Mouse (Mus musculus): Measurements from ENCODE around the gene Park7. TPM values are rescaled to one million over a fixed set of nuclear protein-coding genes. Genes with fewer than 3 reads are reported as not detected.
"Not testable (repeated sequence)": the region's sequence is repeated elsewhere in the genome, so short reads cannot be mapped to it uniquely, and the experiment has no call there.

Gene Park7
- polyA plus RNA-seq, 1 experiment from 2014 or later: 379 TPM

DNA sequence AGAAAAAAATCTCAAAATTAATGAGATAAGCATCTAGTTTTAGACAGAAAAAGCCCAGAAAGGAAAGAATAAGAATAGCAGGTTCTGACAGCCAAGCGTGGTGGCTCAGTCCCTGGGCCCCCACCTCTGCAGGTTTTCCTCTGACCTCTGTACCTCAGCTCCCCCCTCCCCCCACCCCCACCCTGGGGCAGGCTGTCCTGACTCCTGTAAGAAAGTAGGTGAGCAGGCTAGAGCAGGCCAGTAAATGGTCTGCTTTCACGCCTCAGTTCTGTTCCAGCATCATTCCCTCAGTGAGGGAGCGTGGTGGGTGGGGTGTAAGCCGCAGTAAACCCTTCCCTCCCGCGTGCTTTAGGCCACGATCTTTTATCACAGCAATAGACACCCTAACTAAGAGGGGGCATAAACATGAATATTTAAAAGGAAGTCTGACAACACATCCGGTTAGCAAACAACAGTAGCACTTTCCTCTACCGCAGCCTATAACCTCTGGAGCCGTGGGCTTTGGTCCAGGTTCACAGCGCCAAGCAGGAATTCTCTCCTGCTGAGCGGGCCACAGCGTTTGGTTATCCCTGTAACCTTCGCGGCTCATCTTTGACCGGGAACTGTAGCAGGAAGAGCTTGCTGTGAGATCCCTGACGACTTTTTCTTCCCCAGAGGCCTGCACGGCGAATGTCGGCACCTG is 24.8 kb downstream of the Park7 start:
- H3K9me3 ChIP-seq: no peaks in the 10 kb centered on the region
- no peaks in the 10 kb centered on the region for H3K27me3 ChIP-seq
- no peak for ATAC-seq (ENCODE audit: low FRiP score)
- 57% methylated on average over 20 of the region's 20 CpGs for WGBS
- no peak overlapping the region for H3K9ac ChIP-seq
- H3K36me3 ChIP-seq (replicated peaks): no peaks in the 10 kb centered on the region
- H3K4me3 ChIP-seq (replicated peaks): no peak overlapping the region
- H3K4me2 ChIP-seq: no peak overlapping the region
- no peak overlapping the region for H3K27ac ChIP-seq
- H3K4me1 ChIP-seq: no peaks in the 10 kb centered on the region

DNA sequence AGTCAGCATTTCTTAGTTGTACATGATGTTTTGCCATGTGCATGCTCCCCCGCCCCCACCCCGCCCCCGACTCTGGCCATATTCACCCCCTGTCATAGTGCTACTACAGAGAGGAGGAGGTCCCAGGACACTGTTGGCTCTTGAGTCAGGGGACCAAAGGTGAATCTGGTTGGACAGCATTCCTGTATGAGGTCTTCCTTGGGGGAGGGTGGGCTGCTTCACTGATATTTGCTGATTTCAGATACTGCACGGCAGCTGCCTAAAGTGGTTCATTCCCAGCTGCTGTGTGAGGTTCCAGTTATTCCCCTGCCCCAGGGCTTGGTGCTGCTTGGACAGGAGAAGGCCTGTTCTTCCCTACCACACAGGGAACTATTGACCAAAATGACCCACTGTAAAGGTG is 25.7 kb downstream of the Park7 start:
- no peak for ATAC-seq (ENCODE audit: low FRiP score)
- Histone ChIP-seq H3K4me2 (no peak overlapping the region), H3K9ac (no peak overlapping the region), H3K4me3 (replicated peaks) (no peak overlapping the region), H3K4me1 (no peaks in the 10 kb centered on the region), H3K27ac (no peak overlapping the region), H3K27me3 (no peaks in the 10 kb centered on the region), H3K36me3 (replicated peaks) (no peaks in the 10 kb centered on the region), H3K9me3 (no peaks in the 10 kb centered on the region)
- WGBS: 84% methylated on average over 4 of the region's 4 CpGs

DNA sequence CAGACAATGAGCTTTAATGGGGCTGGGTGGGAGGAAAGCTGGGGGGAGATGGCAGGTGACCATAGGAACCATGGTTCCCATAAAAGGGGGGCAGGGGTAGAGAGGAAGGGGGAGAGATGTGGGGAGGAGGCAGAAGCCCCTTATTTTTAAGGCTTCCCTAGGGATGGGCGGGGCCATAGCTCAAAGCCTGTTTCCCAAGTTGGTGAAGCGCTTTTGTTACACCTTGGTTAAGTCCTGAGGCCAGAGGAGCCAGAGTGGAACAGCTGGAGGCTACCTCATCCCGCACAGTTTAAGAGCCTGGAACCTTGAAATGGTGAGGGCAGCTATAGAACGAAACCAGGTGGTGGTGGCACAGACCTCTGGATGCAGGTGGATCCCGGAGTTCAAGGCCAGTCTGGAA is 26.3 kb downstream of the Park7 start:
- WGBS: 74% methylated on average over 5 of the region's 5 CpGs
- Histone ChIP-seq H3K27ac (no peak overlapping the region), H3K4me1 (no peaks in the 10 kb centered on the region), H3K36me3 (replicated peaks) (no peaks in the 10 kb centered on the region), H3K4me2 (no peak overlapping the region), H3K27me3 (no peaks in the 10 kb centered on the region), H3K4me3 (replicated peaks) (no peak overlapping the region), H3K9ac (no peak overlapping the region), H3K9me3 (no peaks in the 10 kb centered on the region)
- no peak for ATAC-seq (ENCODE audit: low FRiP score)

- 88% methylated on average over 5 of the region's 5 CpGs for WGBS
- no peak for ATAC-seq (ENCODE audit: low FRiP score)
- no peak overlapping the region for H3K4me2 ChIP-seq
- H3K36me3 ChIP-seq (replicated peaks): peaks cover 4% of the 10 kb centered on the region; the same call in 1 of the 2 replicates
- H3K9ac ChIP-seq: no peak overlapping the region
- H3K4me1 ChIP-seq: no peaks in the 10 kb centered on the region
- no peaks in the 10 kb centered on the region for H3K27me3 ChIP-seq
- H3K9me3 ChIP-seq: peaks cover 22% of the 10 kb centered on the region
- no peak overlapping the region for H3K27ac ChIP-seq
- H3K4me3 ChIP-seq (replicated peaks): no peak overlapping the region
Measured at GRCm38 (mm10) chr4:150882632-150883031, 31.6 kb downstream of the Park7 start.

- Histone ChIP-seq H3K4me2 (no peak overlapping the region), H3K4me1 (no peaks in the 10 kb centered on the region), H3K36me3 (replicated peaks) (peaks cover 4% of the 10 kb centered on the region; the same call in 1 of the 2 replicates), H3K27ac (no peak overlapping the region), H3K4me3 (replicated peaks) (no peak overlapping the region), H3K27me3 (no peaks in the 10 kb centered on the region), H3K9me3 (peaks cover 22% of the 10 kb centered on the region), H3K9ac (no peak overlapping the region)
- ATAC-seq (ENCODE audit: low FRiP score): no peak
- 86% methylated on average over 5 of the region's 5 CpGs for WGBS
Measured at GRCm38 (mm10) chr4:150880364-150880763, 33.9 kb downstream of the Park7 start.

DNA sequence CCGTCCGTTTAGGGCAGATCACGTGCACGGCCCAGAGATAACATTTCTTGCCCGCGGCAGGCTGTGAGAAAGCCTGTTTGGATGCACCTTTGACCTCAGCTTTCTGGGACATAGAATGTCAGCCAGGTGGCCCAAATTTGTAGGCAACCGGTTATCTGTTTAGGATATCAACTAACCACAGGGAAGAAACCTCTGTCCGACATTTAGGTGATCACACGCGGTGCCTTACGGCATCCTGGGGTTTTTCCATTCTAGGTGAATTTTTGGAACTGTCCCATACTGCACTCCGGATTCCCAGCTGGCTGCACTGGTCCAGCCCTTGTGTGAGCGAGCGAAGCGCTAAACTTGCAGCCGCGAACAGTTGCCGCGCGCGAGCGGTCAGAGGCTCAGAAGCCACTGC is 34.6 kb downstream of the Park7 start:
- no peak overlapping the region for H3K9ac ChIP-seq
- H3K27ac ChIP-seq: no peak overlapping the region
- no peak overlapping the region for H3K4me3 ChIP-seq (replicated peaks)
- H3K4me1 ChIP-seq: no peaks in the 10 kb centered on the region
- H3K36me3 ChIP-seq (replicated peaks): peaks cover 4% of the 10 kb centered on the region; the same call in 1 of the 2 replicates
- no peak overlapping the region for H3K4me2 ChIP-seq
- H3K9me3 ChIP-seq: peaks cover 22% of the 10 kb centered on the region
- H3K27me3 ChIP-seq: no peaks in the 10 kb centered on the region
- no peak for ATAC-seq (ENCODE audit: low FRiP score)
- 97% methylated on average over 22 of the region's 22 CpGs for whole genome bisulfite sequencing

DNA sequence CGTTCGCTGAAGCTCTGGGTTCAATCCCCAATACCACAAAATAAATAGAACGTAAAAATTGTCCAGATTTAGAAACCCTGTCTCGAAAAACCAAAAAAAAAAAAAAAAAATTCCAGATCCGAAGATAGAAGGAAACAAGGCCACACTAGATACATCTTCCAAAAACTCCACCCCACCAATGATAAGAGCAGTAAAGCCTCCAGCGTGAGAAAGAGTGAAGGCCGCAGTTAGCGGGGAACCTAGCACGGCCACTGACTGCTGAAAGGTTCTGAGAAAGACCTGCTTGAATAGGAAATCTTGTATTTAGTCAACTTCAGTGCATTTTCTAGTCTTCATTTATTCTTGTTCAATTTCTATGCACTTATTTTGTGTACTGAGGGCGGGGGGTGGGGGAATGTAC is 38.8 kb downstream of the Park7 start:
- Histone ChIP-seq H3K4me3 (replicated peaks) (no peak overlapping the region), H3K36me3 (replicated peaks) (peaks cover 4% of the 10 kb centered on the region; the same call in 1 of the 2 replicates), H3K9ac (no peak overlapping the region), H3K4me1 (peaks cover 12% of the 10 kb centered on the region), H3K9me3 (peaks cover 22% of the 10 kb centered on the region), H3K4me2 (no peak overlapping the region), H3K27me3 (no peaks in the 10 kb centered on the region), H3K27ac (no peak overlapping the region)
- 83% methylated on average over 10 of the region's 10 CpGs for WGBS
- no peak for ATAC-seq (ENCODE audit: low FRiP score)

- not testable (repeated sequence) for H3K27me3 ChIP-seq; H3K4me3 ChIP-seq (replicated peaks); H3K27ac ChIP-seq; H3K9ac ChIP-seq; H3K4me2 ChIP-seq; ATAC-seq (ENCODE audit: low FRiP score); H3K36me3 ChIP-seq (replicated peaks)
- H3K4me1 ChIP-seq: peaks cover 12% of the 10 kb centered on the region
- WGBS: 87% methylated on average over 4 of the region's 4 CpGs
- H3K9me3 ChIP-seq: peaks cover 13% of the 10 kb centered on the region
Measured at GRCm38 (mm10) chr4:150874416-150874815, 39.8 kb downstream of the Park7 start.

GRCm38 (mm10) chr4:150872681-150873080 is 41.6 kb downstream of the Park7 start:
- Histone ChIP-seq H3K9ac (no peak overlapping the region), H3K36me3 (replicated peaks) (0 out of 2 replicates have a peak, but pooled peaks cover under 1% of the 10 kb centered on the region), H3K27me3 (no peaks in the 10 kb centered on the region), H3K4me2 (no peak overlapping the region), H3K4me3 (replicated peaks) (no peak overlapping the region), H3K4me1 (peaks cover 12% of the 10 kb centered on the region), H3K9me3 (no peaks in the 10 kb centered on the region), H3K27ac (no peak overlapping the region)
- WGBS: 87% methylated on average over 8 of the region's 8 CpGs
- ATAC-seq (ENCODE audit: low FRiP score): no peak

- ATAC-seq (ENCODE audit: low FRiP score): no peak
- Histone ChIP-seq H3K36me3 (replicated peaks) (peaks cover 6% of the 10 kb centered on the region; the same call in 1 of the 2 replicates), H3K27me3 (no peaks in the 10 kb centered on the region), H3K4me2 (no peak overlapping the region), H3K27ac (peak overlapping the region; percentile 13; the same call in 1 of the 2 replicates), H3K9ac (0 out of 2 replicates have a peak overlapping the region, but pooled peaks have one; percentile 2), H3K4me3 (replicated peaks) (no peak overlapping the region), H3K4me1 (peaks cover 12% of the 10 kb centered on the region), H3K9me3 (no peaks in the 10 kb centered on the region)
- 51% methylated on average over 9 of the region's 9 CpGs for WGBS
Measured at GRCm38 (mm10) chr4:150872139-150872651, 42.0 kb downstream of the Park7 start.

- no peak for ATAC-seq (ENCODE audit: low FRiP score)
- H3K4me2 ChIP-seq: no peak overlapping the region
- peak overlapping the region; percentile 25; the same call in 1 of the 2 replicates for H3K9ac ChIP-seq
- no peaks in the 10 kb centered on the region for H3K9me3 ChIP-seq
- no peaks in the 10 kb centered on the region for H3K27me3 ChIP-seq
- H3K4me3 ChIP-seq (replicated peaks): no peak overlapping the region
- peaks cover 12% of the 10 kb centered on the region for H3K4me1 ChIP-seq
- peak overlapping the region; percentile 13; the same call in 1 of the 2 replicates for H3K27ac ChIP-seq
- H3K36me3 ChIP-seq (replicated peaks): peaks cover 12% of the 10 kb centered on the region
- 33% methylated on average over 10 of the region's 10 CpGs for WGBS
Measured at GRCm38 (mm10) chr4:150871392-150872138, 42.7 kb downstream of the Park7 start.

DNA sequence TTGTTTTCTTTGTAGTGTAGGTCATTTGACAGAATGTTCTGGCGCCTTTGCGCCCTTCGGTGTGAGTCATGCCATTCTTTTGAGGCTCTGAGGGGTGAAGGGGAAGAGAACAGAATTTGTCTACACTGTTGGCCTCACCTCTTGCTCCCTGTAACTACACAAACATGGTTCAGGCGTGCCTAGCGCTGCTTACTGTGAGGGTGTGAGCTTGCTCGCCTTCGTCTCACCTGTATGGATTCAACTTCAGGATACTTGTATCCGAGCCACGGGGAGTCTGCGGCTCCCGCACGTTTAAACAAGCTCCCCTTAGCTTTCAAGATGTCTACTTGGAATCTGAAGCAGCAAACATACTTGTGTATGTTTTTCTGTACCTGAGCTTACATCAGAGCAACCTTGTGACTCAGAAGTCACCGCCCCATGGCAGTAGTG is 43.3 kb downstream of the Park7 start:
- 84% methylated on average over 13 of the region's 13 CpGs for WGBS
- H3K27me3 ChIP-seq: no peaks in the 10 kb centered on the region
- no peak overlapping the region for H3K27ac ChIP-seq
- H3K36me3 ChIP-seq (replicated peaks): peaks cover 18% of the 10 kb centered on the region
- ATAC-seq (ENCODE audit: low FRiP score): no peak
- peaks cover 12% of the 10 kb centered on the region for H3K4me1 ChIP-seq
- no peaks in the 10 kb centered on the region for H3K9me3 ChIP-seq
- no peak overlapping the region for H3K9ac ChIP-seq
- H3K4me2 ChIP-seq: no peak overlapping the region
- H3K4me3 ChIP-seq (replicated peaks): no peak overlapping the region

Data from forebrain, embryonic 12.5 days (tissue).